Mouse (Mus musculus) ES-Bruce4 (cell line): ENCODE measurements around the gene Pgp. TPM values are rescaled to one million over a fixed set of nuclear protein-coding genes. Genes with fewer than 3 reads are reported as not detected.

Experiments used
- H3K27ac ChIP-seq: 2 replicates; pipeline ENCODE4 v1.5.1; 2012; ENCODE audit warnings: low read length, inconsistent platforms; ENCODE audit not compliant: insufficient read depth
- H3K27me3 ChIP-seq: 2 replicates; pipeline ENCODE4 v1.6.1; 2012; ENCODE audit warnings: mild to moderate bottlenecking, low read length, inconsistent platforms; ENCODE audit not compliant: control insufficient read depth, poor library complexity, insufficient read depth, severe bottlenecking
- H3K36me3 ChIP-seq: 2 replicates; pipeline ENCODE4 v1.6.1; 2012; ENCODE audit warnings: inconsistent platforms, mild to moderate bottlenecking, low read length, moderate library complexity; ENCODE audit not compliant: control insufficient read depth, poor library complexity, insufficient read depth, severe bottlenecking
- H3K4me1 ChIP-seq: one replicate; pipeline ENCODE4 v1.8.1; 2011; ENCODE audit warnings: low read length; ENCODE audit not compliant: control insufficient read depth, insufficient read depth
- H3K4me3 ChIP-seq: 2 replicates; pipeline ENCODE4 v1.5.1; 2011; ENCODE audit warnings: low read depth, mild to moderate bottlenecking, low read length
- H3K9ac ChIP-seq: 2 replicates; pipeline ENCODE4 v1.6.1; 2012; ENCODE audit warnings: low read depth, mild to moderate bottlenecking, inconsistent platforms; ENCODE audit not compliant: poor library complexity, severe bottlenecking
- H3K9me3 ChIP-seq: replicated peaks from 2 replicates; pipeline ENCODE4 v1.6.1; 2012; ENCODE audit warnings: mild to moderate bottlenecking, low read length, inconsistent platforms; ENCODE audit not compliant: control insufficient read depth, poor library complexity, insufficient read depth, severe bottlenecking
- CTCF ChIP-seq: IDR thresholded peaks from one replicate; pipeline ENCODE4 v1.8.1; 2011; ENCODE audit warnings: low read depth, low read length
- EP300 ChIP-seq: IDR thresholded peaks from 2 replicates; pipeline ENCODE4 v1.6.1; 2011; ENCODE audit warnings: low read depth, low read length; ENCODE audit not compliant: insufficient read depth
- POLR2A ChIP-seq: IDR thresholded peaks from one replicate; pipeline ENCODE4 v1.8.1; 2011; ENCODE audit warnings: low read length; ENCODE audit not compliant: insufficient read depth
- polyA plus RNA-seq: library from polyadenylated mRNA; stranded (reverse); fragments of >200 nt; gene quantifications from 2 replicates; pipeline ENCODE4 v1.2.4, GENCODE M21; 2011; ENCODE audit warnings: low read depth; ENCODE audit not compliant: missing spikeins, insufficient read depth, insufficient read length

The Pgp gene
- polyA plus RNA-seq, 1 experiment, result 16.4 TPM

DNA sequence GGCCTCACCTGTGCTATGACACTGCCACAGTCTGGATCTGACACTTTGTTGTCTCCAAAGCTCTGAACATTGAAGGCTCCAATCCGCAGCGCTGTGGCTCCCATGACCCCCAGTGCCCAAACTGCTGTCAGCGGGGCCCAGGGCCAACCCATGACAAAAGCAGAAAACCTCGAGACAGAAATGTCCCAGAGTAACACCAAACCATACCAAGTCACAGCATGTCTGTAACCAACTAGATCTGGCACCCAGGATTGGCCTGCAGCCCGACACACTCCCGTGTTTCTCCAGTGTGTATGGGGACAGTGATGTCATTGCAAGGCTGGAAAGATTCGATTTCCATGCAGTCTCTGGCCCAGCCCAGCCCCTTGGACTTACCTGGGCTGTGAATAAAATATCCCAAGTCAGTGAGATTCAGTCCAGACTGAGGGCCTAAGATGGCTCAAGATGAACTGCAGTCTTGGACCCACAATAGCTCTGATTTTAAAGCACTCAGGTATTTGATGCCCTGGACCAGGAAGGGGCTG is 27.5 kb upstream of the Pgp start, which contains the start of gene Dnase1l2:
Dnase1l2 (minus strand) TSS at position 474 of the 524 bp plus-strand sequence.
- H3K9me3 ChIP-seq, result no peaks in the 10 kb centered on the region
- TF ChIP-seq POLR2A (no peak), CTCF (no peak), EP300 (no peak)
- no peaks in the 10 kb centered on the region for H3K27me3 ChIP-seq
- H3K36me3 ChIP-seq, result peaks cover 6% of the 10 kb centered on the region; the same call in 1 of the 2 replicates
- no peak within 1 kb of the TSS for H3K9ac ChIP-seq
- no peak within 1 kb of the TSS for H3K4me3 ChIP-seq
- H3K4me1 ChIP-seq, result peaks cover 2% of the 10 kb centered on the region
- no peak within 1 kb of the TSS for H3K27ac ChIP-seq

GRCm38 (mm10) chr17:24443409-24443808 is 26.8 kb upstream of the Pgp start:
- no peaks in the 10 kb centered on the region for H3K27me3 ChIP-seq
- peaks cover 2% of the 10 kb centered on the region for H3K4me1 ChIP-seq
- TF ChIP-seq EP300, result no peak
- TF ChIP-seq CTCF, result no peak
- no peak for TF ChIP-seq POLR2A
- no peak overlapping the region for H3K9ac ChIP-seq
- H3K9me3 ChIP-seq, result no peaks in the 10 kb centered on the region
- no peak overlapping the region for H3K27ac ChIP-seq
- H3K4me3 ChIP-seq, result no peak overlapping the region
- peaks cover 5% of the 10 kb centered on the region; the same call in 1 of the 2 replicates for H3K36me3 ChIP-seq

DNA sequence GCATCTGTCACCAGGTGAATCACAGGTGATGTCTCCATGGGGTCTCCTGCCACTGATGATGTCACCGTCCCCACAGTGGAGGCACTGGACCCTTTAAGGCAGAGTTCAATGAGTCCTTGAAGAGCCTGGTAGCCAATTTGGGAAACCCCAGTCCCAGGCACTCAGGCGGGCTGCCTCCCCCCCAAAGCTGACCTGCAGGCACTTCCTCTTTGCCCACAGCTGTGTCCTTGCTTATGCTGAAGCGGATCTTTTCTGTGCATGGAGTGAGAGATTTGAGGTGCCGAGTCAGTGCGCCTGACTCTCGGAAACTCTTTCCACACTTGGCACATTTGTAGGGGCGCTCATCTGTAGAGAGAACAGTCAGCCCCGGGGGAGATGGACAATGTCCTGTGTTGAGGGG is 23.6 kb upstream of the Pgp start:
- H3K4me3 ChIP-seq, result no peak overlapping the region
- peaks cover 5% of the 10 kb centered on the region for H3K36me3 ChIP-seq
- TF ChIP-seq POLR2A (no peak), CTCF (no peak), EP300 (no peak)
- no peaks in the 10 kb centered on the region for H3K27me3 ChIP-seq
- no peak overlapping the region for H3K9ac ChIP-seq
- H3K4me1 ChIP-seq, result peaks cover 2% of the 10 kb centered on the region
- H3K27ac ChIP-seq, result no peak overlapping the region
- H3K9me3 ChIP-seq, result no peaks in the 10 kb centered on the region

GRCm38 (mm10) chr17:24449507-24449906 is 20.7 kb upstream of the Pgp start:
- Histone ChIP-seq H3K9ac (no peak overlapping the region), H3K4me3 (no peak overlapping the region), H3K36me3 (peaks cover under 1% of the 10 kb centered on the region), H3K4me1 (no peaks in the 10 kb centered on the region), H3K27ac (no peak overlapping the region), H3K27me3 (no peaks in the 10 kb centered on the region), H3K9me3 (no peaks in the 10 kb centered on the region)
- no peak for TF ChIP-seq CTCF
- TF ChIP-seq POLR2A, result no peak
- TF ChIP-seq EP300, result no peak

DNA sequence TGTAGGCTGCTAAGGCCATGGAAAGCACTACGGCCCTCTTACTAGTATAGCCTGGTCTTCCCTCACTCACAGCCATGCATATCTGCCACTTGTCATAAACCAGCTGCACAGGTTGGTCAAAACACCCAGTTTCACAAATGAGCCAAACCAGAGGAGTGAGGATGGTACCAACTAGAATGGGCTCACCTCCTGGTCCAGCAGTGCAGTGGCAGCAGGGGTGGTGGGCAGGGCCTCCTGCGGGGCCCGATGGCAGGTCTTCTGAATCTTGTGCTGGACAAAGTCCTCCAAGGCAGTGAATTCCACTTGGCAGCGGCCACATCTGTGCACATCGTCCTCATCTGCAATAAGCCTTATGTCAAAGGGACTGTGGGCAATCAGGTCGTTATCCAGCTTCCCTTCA is 19.0 kb upstream of the Pgp start:
- no peaks in the 10 kb centered on the region for H3K4me1 ChIP-seq
- no peak overlapping the region for H3K27ac ChIP-seq
- TF ChIP-seq EP300 (no peak), CTCF (no peak), POLR2A (no peak)
- no peaks in the 10 kb centered on the region for H3K9me3 ChIP-seq
- H3K4me3 ChIP-seq, result no peak overlapping the region
- H3K36me3 ChIP-seq, result no peaks in the 10 kb centered on the region; the same call in none of the 2 replicates
- H3K9ac ChIP-seq, result no peak overlapping the region
- no peaks in the 10 kb centered on the region for H3K27me3 ChIP-seq

DNA sequence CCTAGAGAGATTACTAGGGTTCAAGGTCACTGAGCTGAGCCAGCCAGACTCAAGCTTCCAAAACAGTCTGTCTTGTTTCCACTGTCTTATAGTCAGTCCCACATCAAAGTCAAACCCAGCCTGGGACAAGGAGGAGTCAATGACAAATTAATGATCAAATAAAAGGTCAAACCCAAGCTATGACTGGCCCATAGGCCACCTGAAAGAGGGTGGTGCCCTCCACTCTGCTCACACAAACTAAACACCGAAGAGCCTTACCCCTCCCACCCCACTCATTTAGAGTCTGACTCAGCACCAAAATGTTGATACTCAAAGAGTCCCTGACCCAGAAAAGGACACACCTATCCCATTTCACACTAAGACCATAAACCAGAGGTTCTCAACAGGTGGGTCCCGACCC is 16.8 kb upstream of the Pgp start:
- no peak overlapping the region for H3K9ac ChIP-seq
- no peaks in the 10 kb centered on the region; the same call in 1 of the 2 replicates for H3K36me3 ChIP-seq
- TF ChIP-seq POLR2A (no peak), CTCF (no peak), EP300 (no peak)
- H3K27me3 ChIP-seq, result no peaks in the 10 kb centered on the region
- no peak overlapping the region for H3K4me3 ChIP-seq
- no peaks in the 10 kb centered on the region for H3K9me3 ChIP-seq
- H3K27ac ChIP-seq, result no peak overlapping the region
- H3K4me1 ChIP-seq, result no peaks in the 10 kb centered on the region
